Mouse (Mus musculus) heart, postnatal 14 days (tissue): Measurements from ENCODE around the gene Tle2. TPM values are rescaled to one million over a fixed set of nuclear protein-coding genes. Genes with fewer than 3 reads are reported as not detected.

Experiments used
- DNase-seq, 2 experiments: peaks; one replicate each; pipeline ENCODE4 v3.0.0; 2021 to 2022
- intact Hi-C: fragments of 180-260 bp; cut with DNase I; formaldehyde crosslinking; loops from one replicate; pipeline ENCODE4 v1.15.1; 2025
- total RNA-seq, 2 experiments: library from RNA; stranded (reverse); gene quantifications; 2 replicates each; pipeline ENCODE4 v1.2.3; 2021

Gene Tle2
- total RNA-seq, 2 experiments from 2014 or later = 9.4 to 11.2 TPM

DNA sequence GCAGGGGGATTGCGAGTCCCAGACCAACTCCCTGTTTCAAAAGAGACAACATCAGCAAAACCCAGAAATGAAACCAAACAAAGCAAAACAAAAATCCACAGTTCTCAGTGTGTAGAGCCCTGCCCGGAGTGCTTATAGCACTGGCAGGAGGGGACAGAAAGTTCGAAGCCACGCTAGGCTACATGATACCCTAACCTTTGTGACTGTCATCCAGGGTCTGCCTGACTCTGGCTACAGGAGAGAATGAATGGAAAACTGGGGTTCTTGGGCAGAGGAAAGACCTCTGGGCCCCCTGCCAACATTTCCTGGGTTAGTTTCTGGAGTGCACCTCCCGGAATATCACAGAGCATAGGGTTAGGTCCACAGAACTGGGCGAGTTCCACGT lies 53.5 kb downstream of the Tle2 start:
- peak in 1 of 2 experiments; percentile 38 for DNase-seq

GRCm38 (mm10) chr10:81628390-81628789 lies 54.0 kb downstream of the Tle2 start, which contains the start of gene Ankrd24:
TSS of gene Ankrd24 (plus strand) at chr10:81628540.
- DNase-seq = no peak
- intact Hi-C loops = loop anchor here (5.0 kb wide), 1 partner anchor 544 kb away; no protein-coding TSS in a partner anchor

More for the DNA sequence above, 53.5 kb downstream of the Tle2 start:
- intact Hi-C loops = loop anchor here (5.0 kb wide), 1 partner anchor 544 kb away; no protein-coding TSS in a partner anchor

- intact Hi-C loops = no loop called here
- DNase-seq = peak; percentile 77 to 82
Observed at GRCm38 (mm10) chr10:81633253-81634099, 59.1 kb downstream of the Tle2 start.

DNA sequence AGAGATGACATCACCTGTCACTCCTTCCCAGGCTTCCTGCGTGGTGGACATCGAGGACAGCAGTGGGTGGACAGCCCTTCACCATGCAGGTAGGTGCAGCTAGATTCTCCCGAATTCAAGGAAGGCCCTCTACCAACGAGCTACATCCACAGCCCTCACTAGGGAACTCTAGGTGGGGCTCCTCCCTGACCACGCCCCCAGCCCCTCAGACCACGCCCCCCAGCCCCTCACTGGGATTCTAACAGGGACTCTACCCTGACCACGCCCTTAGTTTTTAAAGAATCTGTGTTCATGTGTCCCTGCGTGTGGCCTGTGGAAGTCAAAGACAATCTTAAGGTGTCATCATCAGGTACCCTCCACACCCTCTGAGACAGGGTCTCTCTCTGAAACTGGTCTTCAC lies 62.0 kb downstream of the Tle2 start:
- no peak for DNase-seq
- intact Hi-C loops = no loop called here

DNA sequence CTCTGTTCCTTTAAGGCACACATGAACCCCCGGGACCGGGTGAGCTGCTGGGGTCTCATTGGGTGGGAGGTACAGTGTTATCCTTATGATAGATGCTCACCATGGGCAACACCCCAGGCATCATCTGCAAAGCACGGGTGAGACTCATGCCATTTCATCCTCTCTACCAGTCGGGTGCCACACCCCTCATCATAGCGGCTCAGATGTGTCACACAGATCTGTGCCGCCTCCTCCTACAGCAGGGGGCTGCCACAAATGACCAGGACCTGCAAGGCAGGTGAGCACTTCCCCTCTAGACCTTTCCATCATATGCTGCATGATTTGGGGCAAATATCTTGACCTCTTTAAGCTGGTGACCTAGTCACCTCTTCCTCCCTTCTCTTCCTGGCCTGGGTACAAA lies 63.7 kb downstream of the Tle2 start:
- no peak for DNase-seq
- intact Hi-C loops = no loop called here

Other genes with a start within 250 kb of the Tle2 start
- 1 to 10 TPM; 5.3 to 7.9 TPM for gene Tbxa2r, start 245.8 kb upstream of the Tle2 start, total RNA-seq
- 1 to 10 TPM; 5.2 to 5.5 TPM for gene Gipc3, start 231.3 kb upstream of the Tle2 start, total RNA-seq
- 10 to 100 TPM; 74.0 to 82.9 TPM for gene Hmg20b, start 224.1 kb upstream of the Tle2 start, total RNA-seq
- gene Mfsd12, start 217.1 kb upstream of the Tle2 start, total RNA-seq = 10 to 100 TPM; 11.7 to 14.3 TPM
- gene 4930404N11Rik, start 208.7 kb upstream of the Tle2 start, total RNA-seq = 1 to 10 TPM; 1.2 to 1.3 TPM
- 10 to 100 TPM; 30.5 to 32.7 TPM for gene Fzr1, start 196.0 kb upstream of the Tle2 start, total RNA-seq
- 10 to 100 TPM; 47.6 to 55.3 TPM for gene Dohh, start 190.1 kb upstream of the Tle2 start, total RNA-seq
- gene Gm48551, start 190.1 kb upstream of the Tle2 start, total RNA-seq = under 1 TPM; 0.51 to 0.84 TPM
- under 1 TPM; 0.65 to 0.83 TPM for gene Gm48552, start 185.6 kb upstream of the Tle2 start, total RNA-seq
- 1 to 10 TPM; 1.9 to 2.0 TPM for gene Smim24, start 181.5 kb upstream of the Tle2 start, total RNA-seq
- gene Nfic, start 118.9 kb upstream of the Tle2 start, total RNA-seq = 100 to 1,000 TPM; 133 TPM
- gene Celf5, start 91.9 kb upstream of the Tle2 start, total RNA-seq = under 1 TPM; 0.15 to 0.19 TPM
- 10 to 100 TPM; 55.4 to 62.0 TPM for gene Ncln, start 78.2 kb upstream of the Tle2 start, total RNA-seq
- 1 to 10 TPM in 1 of 2 experiments, under 1 TPM in 1; 0.96 to 1.2 TPM for gene S1pr4, start 74.4 kb upstream of the Tle2 start, total RNA-seq
- under 1 TPM; 0.73 to 0.76 TPM for gene Gna15, start 50.3 kb upstream of the Tle2 start, total RNA-seq
- 10 to 100 TPM; 50.6 to 51.6 TPM for gene Gna11, start 29.4 kb upstream of the Tle2 start, total RNA-seq
- 100 to 1,000 TPM; 900 to 948 TPM for gene Aes, start 15.1 kb upstream of the Tle2 start, total RNA-seq
- gene Tle6, start 26.5 kb downstream of the Tle2 start, total RNA-seq = 10 to 100 TPM in 1 of 2 experiments, 1 to 10 TPM in 1; 8.0 to 10.2 TPM
- gene BC025920, start 31.7 kb downstream of the Tle2 start, total RNA-seq = 1 to 10 TPM; 1.8 to 2.2 TPM
- 10 to 100 TPM; 10.7 to 11.0 TPM for gene Sirt6, start 53.2 kb downstream of the Tle2 start, total RNA-seq
- gene Ankrd24, start 54.0 kb downstream of the Tle2 start, total RNA-seq = 10 to 100 TPM in 1 of 2 experiments, 1 to 10 TPM in 1; 9.4 to 10.9 TPM
- gene Gm10778, start 74.5 kb downstream of the Tle2 start, total RNA-seq = 1 to 10 TPM; 2.6 to 2.7 TPM
- gene Zfp433, start 130.3 kb downstream of the Tle2 start, total RNA-seq = 1 to 10 TPM; 4.8 to 5.4 TPM
- 1 to 10 TPM; 2.1 to 2.4 TPM for gene Gm3055, start 196.6 kb downstream of the Tle2 start, total RNA-seq
- 1 to 10 TPM; 1.8 TPM for gene Gm4767, start 237.6 kb downstream of the Tle2 start, total RNA-seq